Mouse (Mus musculus) urinary bladder, postnatal 4 days (tissue): Measurements from ENCODE around the gene Tshz2.

ENCODE experiments used
- DNase-seq, 2 experiments: peaks; one replicate each; pipeline ENCODE4 v3.0.0; 2021 to 2022; ENCODE audit warnings: low spot score in 2 of 2

Tshz2 gene

GRCm38 (mm10) chr2:170003666-170004065, 370.9 kb downstream of the Tshz2 start:
- no peak for DNase-seq

GRCm38 (mm10) chr2:170006829-170007228, 374.0 kb downstream of the Tshz2 start:
- no peak for DNase-seq

- DNase-seq = no peak
Observed at GRCm38 (mm10) chr2:170007426-170007958, 374.7 kb downstream of the Tshz2 start.

- DNase-seq = no peak
Observed at GRCm38 (mm10) chr2:170009729-170010128, 376.9 kb downstream of the Tshz2 start.

- DNase-seq = no peak
Observed at GRCm38 (mm10) chr2:170011858-170012257, 379.0 kb downstream of the Tshz2 start.

GRCm38 (mm10) chr2:170017302-170017701, 384.5 kb downstream of the Tshz2 start:
- no peak for DNase-seq

GRCm38 (mm10) chr2:170017926-170018325, 385.1 kb downstream of the Tshz2 start:
- no peak for DNase-seq

GRCm38 (mm10) chr2:170022953-170023352, 390.1 kb downstream of the Tshz2 start:
- DNase-seq = no peak

- DNase-seq = no peak
Observed at GRCm38 (mm10) chr2:170023741-170024140, 390.9 kb downstream of the Tshz2 start.

GRCm38 (mm10) chr2:170024939-170025338, 392.1 kb downstream of the Tshz2 start:
- DNase-seq = no peak

- no peak for DNase-seq
Observed at GRCm38 (mm10) chr2:170025896-170026295, 393.1 kb downstream of the Tshz2 start.

- DNase-seq = no peak
Observed at GRCm38 (mm10) chr2:170027837-170028236, 395.0 kb downstream of the Tshz2 start.

GRCm38 (mm10) chr2:170028488-170029303, 395.9 kb downstream of the Tshz2 start:
- DNase-seq = no peak

GRCm38 (mm10) chr2:170029304-170029856, 396.6 kb downstream of the Tshz2 start:
- no peak for DNase-seq

- DNase-seq = no peak
Observed at GRCm38 (mm10) chr2:170031226-170031625, 398.4 kb downstream of the Tshz2 start.

GRCm38 (mm10) chr2:170031872-170032271, 399.1 kb downstream of the Tshz2 start:
- DNase-seq = no peak

- peak in 1 of 2 experiments; percentile 49 for DNase-seq
Observed at GRCm38 (mm10) chr2:170033219-170033618, 400.4 kb downstream of the Tshz2 start.

- no peak for DNase-seq
Observed at GRCm38 (mm10) chr2:170034794-170035193, 402.0 kb downstream of the Tshz2 start.

GRCm38 (mm10) chr2:170036791-170037241, 404.0 kb downstream of the Tshz2 start:
- DNase-seq = peak in 1 of 2 experiments; percentile 36

GRCm38 (mm10) chr2:170037346-170037745, 404.5 kb downstream of the Tshz2 start:
- no peak for DNase-seq

- no peak for DNase-seq
Observed at GRCm38 (mm10) chr2:170039772-170040171, 407.0 kb downstream of the Tshz2 start.

- DNase-seq = peak; percentile 68 to 80
Observed at GRCm38 (mm10) chr2:170041101-170041500, 408.3 kb downstream of the Tshz2 start.
